In genomic region chr12:26884156-26884555, GRCm38 (mm10) we compare ENCODE assay signal across 8 mouse cellular contexts.
A peak's percentile ranks its signal among the peaks of the same experiment; 100 is the strongest.
DNase-seq lines count a peak whose midpoint lies in the region; ATAC-seq lines count a peak whose summit lies in the region.

No protein-coding gene starts in this region.

- 25% methylated on average over 5 of the region's 5 CpGs for WGBS in kidney, embryonic 16.5 days
- 23% methylated on average over 5 of the region's 5 CpGs for WGBS in hindbrain, embryonic 13.5 days
- 20% methylated on average over 5 of the region's 5 CpGs for WGBS in neural tube, embryonic 13.5 days

- H3K9ac ChIP-seq in kidney, embryonic 16.5 days (replicated peaks; ENCODE audit: low read length), result no peak overlapping the region
- H3K9ac ChIP-seq in hindbrain, embryonic 13.5 days, result no peak overlapping the region
- H3K9ac ChIP-seq in neural tube, embryonic 13.5 days, result no peak overlapping the region

- no peaks in the 10 kb centered on the region for H3K36me3 ChIP-seq in kidney, embryonic 16.5 days (ENCODE audit: insufficient read depth, low read length)
- H3K36me3 ChIP-seq in hindbrain, embryonic 13.5 days, result no peaks in the 10 kb centered on the region
- no peaks in the 10 kb centered on the region for H3K36me3 ChIP-seq in neural tube, embryonic 13.5 days

- H3K4me3 ChIP-seq in kidney, embryonic 16.5 days (ENCODE audit: low read length), result no peak overlapping the region
- no peak overlapping the region for H3K4me3 ChIP-seq in hindbrain, embryonic 13.5 days
- no peak overlapping the region for H3K4me3 ChIP-seq in neural tube, embryonic 13.5 days

- H3K9me3 ChIP-seq in kidney, embryonic 16.5 days (ENCODE audit: low read length), result no peaks in the 10 kb centered on the region
- H3K9me3 ChIP-seq in hindbrain, embryonic 13.5 days, result no peaks in the 10 kb centered on the region
- H3K9me3 ChIP-seq in neural tube, embryonic 13.5 days, result no peaks in the 10 kb centered on the region

- no peaks in the 10 kb centered on the region for H3K27me3 ChIP-seq in kidney, embryonic 16.5 days (ENCODE audit: insufficient read depth, low read length)
- no peaks in the 10 kb centered on the region for H3K27me3 ChIP-seq in hindbrain, embryonic 13.5 days
- no peaks in the 10 kb centered on the region for H3K27me3 ChIP-seq in neural tube, embryonic 13.5 days

- no peak overlapping the region for H3K27ac ChIP-seq in kidney, embryonic 16.5 days (ENCODE audit: low read length)
- peak overlapping the region; percentile 96 for H3K27ac ChIP-seq in hindbrain, embryonic 13.5 days
- H3K27ac ChIP-seq in neural tube, embryonic 13.5 days (replicated peaks), result peak overlapping the region; percentile 93

- DNase-seq in kidney, adult 9 months, result no peak
- DNase-seq in adrenal gland, postnatal 36 days, result peak; percentile 90 to 91
- DNase-seq in thymus, postnatal 25 days, result no peak
- DNase-seq in thymus, adult 18-20 months, result no peak
- no peak for DNase-seq in spleen, postnatal 10 days (ENCODE audit: low spot score in 2 of 2)

- ATAC-seq in kidney, embryonic 16.5 days (ENCODE audit: low FRiP score, low TSS enrichment), result peak; percentile 42; the same call in 1 of the 2 replicates
- no peak for ATAC-seq in hindbrain, embryonic 13.5 days (ENCODE audit: low FRiP score)
- ATAC-seq in neural tube, embryonic 13.5 days (ENCODE audit: low read depth), result 0 out of 2 replicates have a peak, but pooled peaks have one; percentile 20

- H3K4me1 ChIP-seq in kidney, embryonic 16.5 days (ENCODE audit: insufficient read depth, low read length), result peaks cover 28% of the 10 kb centered on the region
- H3K4me1 ChIP-seq in hindbrain, embryonic 13.5 days (replicated peaks), result peaks cover 56% of the 10 kb centered on the region
- H3K4me1 ChIP-seq in neural tube, embryonic 13.5 days (replicated peaks), result peaks cover 64% of the 10 kb centered on the region

- no peak overlapping the region for H3K4me2 ChIP-seq in kidney, embryonic 16.5 days (replicated peaks; ENCODE audit: low read depth, low read length)
- no peak overlapping the region for H3K4me2 ChIP-seq in hindbrain, embryonic 13.5 days
- H3K4me2 ChIP-seq in neural tube, embryonic 13.5 days, result no peak overlapping the region

Comparison
In these comparisons a context has a peak if more than half of its experiments do, and no peak if none do; other contexts are left out.
1. DNase-seq: peak in adrenal gland, postnatal 36 days (2 of 2); none in kidney, adult 9 months (single experiment), thymus, postnatal 25 days (single experiment), thymus, adult 18-20 months (0 of 2) and spleen, postnatal 10 days (0 of 2).